Mouse (Mus musculus): ENCODE results near the gene Zfp69.

DNA sequence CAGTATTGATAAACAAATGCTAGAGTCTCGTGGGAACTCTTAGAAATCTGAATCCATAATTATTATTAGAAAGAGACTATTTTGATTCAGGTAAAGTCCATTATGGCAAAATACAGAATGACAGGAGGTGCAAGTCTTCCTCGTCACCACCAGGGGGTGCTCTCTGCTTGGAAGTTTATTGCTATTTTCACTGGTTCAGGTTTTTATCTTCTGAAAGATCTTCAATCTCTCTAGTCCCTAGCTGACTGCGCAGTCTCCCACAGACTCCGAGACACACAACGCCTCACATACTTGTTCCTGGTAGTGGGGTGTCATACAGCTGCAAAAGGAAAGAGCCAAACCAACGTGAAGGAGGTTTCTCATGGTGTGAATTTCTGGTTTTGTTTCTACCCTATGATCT is 34.9 kb upstream of the Zfp69 start:
- TF ChIP-seq EP300 (IDR thresholded peaks at IDR 0.05; ENCODE audit: low read depth) (no peak), CTCF (IDR thresholded peaks at IDR 0.05; ENCODE audit: low read depth) (peak; percentile 94)
